Comparison of ENCODE assay signal across 8 mouse cellular contexts in the genomic region with DNA sequence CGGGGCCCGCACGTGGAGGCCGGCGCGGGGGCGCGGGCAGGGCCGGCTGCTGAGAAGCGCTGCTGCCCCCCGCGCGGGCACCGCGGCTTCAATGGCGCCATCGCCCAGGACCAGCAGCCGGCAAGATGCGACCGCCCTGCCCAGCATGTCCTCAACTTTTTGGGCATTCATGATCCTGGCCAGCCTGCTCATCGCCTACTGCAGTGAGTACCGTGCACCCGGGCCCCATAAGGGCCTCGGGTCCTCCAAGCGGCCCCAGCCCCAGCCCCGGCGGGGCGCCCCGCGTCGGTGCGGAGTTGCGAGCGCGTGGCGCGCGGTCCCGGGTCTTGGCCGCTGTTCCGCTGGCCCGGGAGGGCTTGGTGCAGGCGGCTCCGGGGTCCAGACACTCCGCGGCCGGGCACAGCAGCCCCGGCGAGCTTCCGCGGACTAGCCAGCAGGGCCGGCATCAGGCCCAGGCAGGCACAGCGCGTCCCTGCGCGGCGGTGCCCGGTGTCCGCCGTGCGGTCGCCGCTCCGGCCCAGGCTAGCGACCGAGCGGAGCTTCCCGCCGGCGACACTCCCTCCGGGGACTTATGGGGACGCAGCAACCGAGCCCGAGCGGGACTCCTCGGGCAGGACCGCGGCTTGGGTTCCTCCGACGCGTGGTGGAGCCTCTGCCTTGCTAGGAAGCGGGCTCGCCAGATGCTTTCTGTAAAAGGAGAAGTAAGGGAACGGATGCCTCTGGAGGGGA. TPM values are rescaled to one million over a fixed set of nuclear protein-coding genes. Genes with fewer than 3 reads are reported as not detected.
DNase-seq lines count a peak whose midpoint lies in the region; ATAC-seq and TF ChIP-seq lines count a peak whose summit lies in the region.

No protein-coding gene starts in this region.

- no peak for DNase-seq in frontal cortex, postnatal 14 days (ENCODE audit: low spot score in 2 of 2)
- no peak for DNase-seq in ES-E14 (ENCODE audit: low read depth, low spot score)
- peak; percentile 84 for DNase-seq in embryo, embryonic 11 days
- DNase-seq in heart, postnatal 10 days, result peak; percentile 30 to 38
- peak; percentile 37 for DNase-seq in liver
- DNase-seq in thymus, postnatal 36 days, result no peak

- H3K9ac ChIP-seq in ES-E14 (ENCODE audit: insufficient read depth, low read depth, low read length, poor library complexity, severe bottlenecking), result peak overlapping the region; percentile 61

- H3K4me3 ChIP-seq in ES-E14 (ENCODE audit: insufficient read depth in 1 of 2, low read depth in 1 of 2, low read length in 2 of 2, poor library complexity in 1 of 2, severe bottlenecking in 1 of 2), result peak overlapping the region; percentile 62 to 68
- H3K4me3 ChIP-seq in olfactory bulb, adult 2 months (ENCODE audit: insufficient read depth, low read depth, low read length), result peak overlapping the region; percentile 71

- TF ChIP-seq POLR2A in olfactory bulb, adult 2 months (IDR thresholded peaks at IDR 0.05; ENCODE audit: insufficient read depth, low read depth, low read length), result no peak; the same call in 1 of the 2 replicates

- H3K27ac ChIP-seq in ES-E14 (ENCODE audit: insufficient read depth, low read depth, low read length, poor library complexity, severe bottlenecking), result no peak overlapping the region
- H3K27ac ChIP-seq in olfactory bulb, adult 2 months (ENCODE audit: insufficient read depth, low read depth, low read length), result peak overlapping the region; percentile 66

- in situ Hi-C loops in ES-E14 (cut with MboI; ENCODE audit: low sequenced_read_pairs in 2 of 2, unreplicated experiment in 2 of 2), result no loop called here

- H3K4me1 ChIP-seq in ES-E14 (ENCODE audit: control insufficient read depth in 2 of 2, insufficient read depth in 2 of 2, low read length in 2 of 2, poor library complexity in 1 of 2), result no peaks in the 10 kb centered on the region
- H3K4me1 ChIP-seq in olfactory bulb, adult 2 months (ENCODE audit: control insufficient read depth, insufficient read depth, low read length), result peaks cover 15% of the 10 kb centered on the region

- H3K36me3 ChIP-seq in ES-E14 (ENCODE audit: control insufficient read depth, insufficient read depth, low read length, poor library complexity, severe bottlenecking), result no peaks in the 10 kb centered on the region

- under 1% methylated on average over 84 of the region's 84 CpGs for whole genome bisulfite sequencing in olfactory bulb, adult 2 months

- intact Hi-C loops in heart, postnatal 10 days (cut with DNase I), result loop anchor here (10.0 kb wide), 2 partner anchors 180 to 1140 kb away; no protein-coding TSS in a partner anchor

- H3K9me3 ChIP-seq in ES-E14 (ENCODE audit: control insufficient read depth, insufficient read depth, low read depth, low read length), result no peaks in the 10 kb centered on the region

- ATAC-seq in frontal cortex, adult (ENCODE audit: low TSS enrichment), result peak; percentile 51

- TF ChIP-seq CTCF in olfactory bulb, adult 2 months (IDR thresholded peaks at IDR 0.05; ENCODE audit: insufficient read depth, low read depth, low read length), result no peak

TF ChIP-seq in ES-E14, 5 proteins besides CTCF, POLR2A, EP300 and RAD21:
- TF ChIP-seq ZNF384 (IDR thresholded peaks at IDR 0.05; ENCODE audit: low read depth, low read length) (no peak), HCFC1 (IDR thresholded peaks at IDR 0.05; ENCODE audit: borderline replicate concordance, insufficient read depth, low read length) (no peak), CHD2 (IDR thresholded peaks at IDR 0.05; ENCODE audit: low read depth, low read length) (no peak), MAFK (IDR thresholded peaks at IDR 0.05; ENCODE audit: insufficient read depth, low read depth, low read length) (no peak), ZC3H11A (IDR thresholded peaks at IDR 0.05; ENCODE audit: borderline replicate concordance, low read depth, low read length) (no peak)

RNA-seq across cellular contexts. Expression of gene Fam19a5, which starts 0.5 kb away (rescaled TPM):
- 2.4 and 4.6 TPM in 2 replicates for total RNA-seq in ES-E14 (2012; rRNA removed)
- 1 to 10 TPM; 1.5 to 1.8 TPM for total RNA-seq in heart, postnatal 10 days (2021)
- not detected in 2 replicates for polyA plus RNA-seq in olfactory bulb, adult 2 months (2012; ENCODE audit: insufficient read depth, insufficient read length, low replicate concordance, missing spikeins)

Comparison
In these comparisons a context has a peak if more than half of its experiments do, and no peak if none do; other contexts are left out.
1. DNase-seq: peak in embryo, embryonic 11 days (single experiment), heart, postnatal 10 days (2 of 2) and liver (single experiment); none in frontal cortex, postnatal 14 days (0 of 2), ES-E14 (single experiment) and thymus, postnatal 36 days (0 of 2).